Mouse (Mus musculus) G1E (cell line): ENCODE measurements around the gene Pla2g6.

ENCODE experiments used
- CTCF ChIP-seq: IDR thresholded peaks from 2 replicates; pipeline ENCODE4 v1.5.1; 2012; ENCODE audit warnings: low read depth, low read length, inconsistent platforms, mixed read lengths
- POLR2AphosphoS5 ChIP-seq: IDR thresholded peaks from 2 replicates; pipeline ENCODE4 v1.6.1; 2012; ENCODE audit warnings: low read depth, low read length, inconsistent platforms; ENCODE audit not compliant: insufficient replicate concordance
- TAL1 ChIP-seq: conservative IDR thresholded peaks from 2 replicates; pipeline ENCODE4 v1.6.1; 2012; ENCODE audit warnings: low read depth, low read length, inconsistent platforms, mixed read lengths

DNA sequence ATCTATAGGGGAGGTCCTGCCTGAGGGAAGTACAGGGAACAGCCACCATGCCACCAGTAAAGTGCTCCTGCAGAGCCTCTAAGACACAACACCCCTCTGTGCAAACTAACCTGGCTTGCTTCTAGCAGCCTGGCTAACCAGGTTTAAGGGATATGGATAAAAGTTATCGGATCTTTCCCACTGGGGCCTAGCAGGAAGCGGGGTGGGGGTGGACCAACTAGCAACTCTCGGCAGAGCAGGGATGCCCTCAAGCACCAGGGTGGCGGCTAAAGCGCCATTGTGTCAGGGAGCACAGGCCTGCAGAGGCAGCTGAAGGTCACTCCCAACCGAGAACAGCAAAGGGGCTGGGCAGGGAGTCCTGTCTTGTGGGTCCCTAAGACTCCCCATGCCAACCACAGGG lies 35.9 kb upstream of the Pla2g6 start:
- no peak for TF ChIP-seq CTCF
- no peak for TF ChIP-seq POLR2AphosphoS5
- no peak for TF ChIP-seq TAL1
